Mouse (Mus musculus) gastrocnemius, postnatal 14 days (tissue): ENCODE results near the gene Pkn1. TPM values are rescaled to one million over a fixed set of nuclear protein-coding genes. Genes with fewer than 3 reads are reported as not detected.

Experiments used
- DNase-seq: peaks from one replicate; pipeline ENCODE4 v3.0.0; 2021; ENCODE audit warnings: mixed read lengths
- intact Hi-C: fragments of 180-260 bp; cut with DNase I; formaldehyde crosslinking; loops from one replicate; pipeline ENCODE4 v1.15.1; 2025; ENCODE audit warnings: low total_unique reads
- total RNA-seq, 2 experiments: library from RNA; stranded (reverse); gene quantifications; 2 replicates each; pipeline ENCODE4 v1.2.3; 2021

Pkn1 gene
- total RNA-seq, 2 experiments from 2014 or later: 52.5 to 52.6 TPM

GRCm38 (mm10) chr8:83695351-83696106 is 3.5 kb downstream of the Pkn1 start:
- no peak for DNase-seq
- intact Hi-C loops: no loop called here

GRCm38 (mm10) chr8:83694369-83695160 is 4.4 kb downstream of the Pkn1 start:
- intact Hi-C loops: no loop called here
- DNase-seq: no peak

GRCm38 (mm10) chr8:83693609-83694236 is 5.3 kb downstream of the Pkn1 start:
- intact Hi-C loops: no loop called here

GRCm38 (mm10) chr8:83689264-83689663 is 9.7 kb downstream of the Pkn1 start:
- intact Hi-C loops: no loop called here
- DNase-seq: no peak

More at GRCm38 (mm10) chr8:83693609-83694236, 5.3 kb downstream of the Pkn1 start:
- DNase-seq: no peak

- DNase-seq: no peak
- intact Hi-C loops: no loop called here
Measured at GRCm38 (mm10) chr8:83684517-83684916, 14.5 kb downstream of the Pkn1 start.

- no peak for DNase-seq
- intact Hi-C loops: no loop called here
Measured at GRCm38 (mm10) chr8:83681099-83681498, 17.9 kb downstream of the Pkn1 start.

- intact Hi-C loops: no loop called here
- no peak for DNase-seq
Measured at GRCm38 (mm10) chr8:83680603-83681002, 18.4 kb downstream of the Pkn1 start.

GRCm38 (mm10) chr8:83679866-83680265 is 19.1 kb downstream of the Pkn1 start:
- intact Hi-C loops: no loop called here
- DNase-seq: no peak

GRCm38 (mm10) chr8:83674497-83674896 is 24.5 kb downstream of the Pkn1 start:
- no peak for DNase-seq
- intact Hi-C loops: no loop called here

- intact Hi-C loops: no loop called here
- no peak for DNase-seq
Measured at GRCm38 (mm10) chr8:83672936-83673335, 26.0 kb downstream of the Pkn1 start.

- no peak for DNase-seq
- intact Hi-C loops: loop anchor here (10.0 kb wide), 1 partner anchor 56 kb away; no protein-coding TSS in a partner anchor
Measured at GRCm38 (mm10) chr8:83669013-83669412, 30.0 kb downstream of the Pkn1 start.

- peak; percentile 60 for DNase-seq
- intact Hi-C loops: loop anchor here (10.0 kb wide), 1 partner anchor 57 kb away; no protein-coding TSS in a partner anchor
Measured at GRCm38 (mm10) chr8:83668010-83668916, 30.7 kb downstream of the Pkn1 start.

- intact Hi-C loops: loop anchor here (10.0 kb wide), 1 partner anchor 57 kb away; no protein-coding TSS in a partner anchor
- no peak for DNase-seq
Measured at GRCm38 (mm10) chr8:83667526-83667925, 31.5 kb downstream of the Pkn1 start.

- intact Hi-C loops: loop anchor here (10.0 kb wide), 1 partner anchor 58 kb away; no protein-coding TSS in a partner anchor
- DNase-seq: no peak
Measured at GRCm38 (mm10) chr8:83666866-83667234, 32.1 kb downstream of the Pkn1 start.

- intact Hi-C loops: loop anchor here (10.0 kb wide), 1 partner anchor 59 kb away; no protein-coding TSS in a partner anchor
- peak; percentile 65 for DNase-seq
Measured at GRCm38 (mm10) chr8:83665969-83666865, 32.8 kb downstream of the Pkn1 start, which contains the start of gene Ptger1. Ptger1 (plus strand) TSS chr8:83666678.

GRCm38 (mm10) chr8:83664931-83665625 is 33.9 kb downstream of the Pkn1 start:
- intact Hi-C loops: loop anchor here (10.0 kb wide), 1 partner anchor 60 kb away; no protein-coding TSS in a partner anchor

GRCm38 (mm10) chr8:83664096-83664495 is 34.9 kb downstream of the Pkn1 start:
- DNase-seq: no peak
- intact Hi-C loops: loop anchor here (10.0 kb wide), 1 partner anchor 61 kb away; no protein-coding TSS in a partner anchor

More at GRCm38 (mm10) chr8:83664931-83665625, 33.9 kb downstream of the Pkn1 start:
- peak; percentile 42 for DNase-seq
